Mouse (Mus musculus) forebrain, embryonic 11.5 days (tissue): ENCODE measurements around the gene Prg4. TPM values are rescaled to one million over a fixed set of nuclear protein-coding genes. Genes with fewer than 3 reads are reported as not detected.

Source experiments
- ATAC-seq: fragments of 200-750 bp; cut with Nextera tagmentation; replicated peaks from 2 replicates; pipeline ENCODE4 v1.8.0; 2017; ENCODE audit warnings: moderate TSS enrichment; ENCODE audit not compliant: low FRiP score
- DNase-seq: peaks from one replicate; pipeline ENCODE4 v3.0.0-alpha.2; 2017; ENCODE audit warnings: low spot score
- H3K27ac ChIP-seq: fragments of 300-500 bp; sonication (generic); 2 replicates; pipeline ENCODE4 v1.5.1; 2014; ENCODE audit warnings: low read depth, low read length
- H3K27me3 ChIP-seq: fragments of 300-500 bp; sonication (generic); 2 replicates; pipeline ENCODE4 v1.6.1; 2014; ENCODE audit warnings: mild to moderate bottlenecking, low read length, mixed read lengths; ENCODE audit not compliant: control insufficient read depth, insufficient read depth
- H3K36me3 ChIP-seq: fragments of 300-500 bp; sonication (generic); 2 replicates; pipeline ENCODE4 v1.6.1; 2014; ENCODE audit warnings: mild to moderate bottlenecking, low read length, moderate library complexity, mixed read lengths; ENCODE audit not compliant: control insufficient read depth, insufficient read depth
- H3K4me1 ChIP-seq: fragments of 300-500 bp; sonication (generic); replicated peaks from 2 replicates; pipeline ENCODE4 v1.6.1; 2014; ENCODE audit warnings: low read length, mixed read lengths; ENCODE audit not compliant: control insufficient read depth, insufficient read depth
- H3K4me2 ChIP-seq: fragments of 300-500 bp; sonication (generic); 2 replicates; pipeline ENCODE4 v1.6.1; 2014; ENCODE audit warnings: low read depth, mild to moderate bottlenecking, low read length, moderate library complexity, mixed read lengths; ENCODE audit not compliant: severe bottlenecking
- H3K4me3 ChIP-seq: fragments of 300-500 bp; sonication (generic); 2 replicates; pipeline ENCODE4 v1.5.1; 2014; ENCODE audit warnings: low read depth, low read length
- H3K9ac ChIP-seq: fragments of 300-500 bp; sonication (generic); 2 replicates; pipeline ENCODE4 v1.6.1; 2014; ENCODE audit warnings: low read length
- H3K9me3 ChIP-seq: fragments of 300-500 bp; sonication (generic); 2 replicates; pipeline ENCODE4 v1.6.1; 2016; ENCODE audit warnings: low read length, mixed read lengths; ENCODE audit not compliant: control insufficient read depth
- WGBS: fragments of 180-500 bp; shearing (Covaris S2); extraction: QIAGEN DNeasy Blood & Tissue Kit; methylation state at CpG from one replicate; pipeline ENCODE4 v1.1.7; 2014; 5-methylcytosine and 5-hydroxymethylcytosine counted together
- polyA plus RNA-seq: library from polyadenylated mRNA; unstranded; fragments of >200 nt; fragmentation: Nextera tagmentation; extraction: Ambion mirVana; gene quantifications from 2 replicates; pipeline ENCODE4 v1.2.1, GENCODE M21; 2014

Gene Prg4
- 0.55 and 0.73 TPM in 2 replicates for polyA plus RNA-seq

DNA sequence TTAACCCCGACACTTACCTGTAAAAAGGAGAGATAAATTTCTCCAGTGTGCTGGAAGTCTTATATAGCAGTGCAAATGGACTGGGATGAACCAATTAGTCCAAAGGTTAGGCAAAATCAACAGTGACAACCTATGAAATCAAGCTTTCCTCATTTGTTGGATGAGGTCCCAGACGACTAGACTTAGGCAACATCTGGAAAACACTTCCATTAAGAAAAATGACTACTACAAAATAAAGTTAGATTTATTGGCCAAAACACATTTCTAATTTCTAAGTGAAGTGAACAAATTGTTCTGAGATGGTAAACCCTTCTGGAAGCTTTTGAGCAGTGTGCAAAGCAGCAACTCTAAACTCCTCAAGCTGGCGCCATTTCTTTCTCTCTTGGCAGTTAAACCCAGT is at the start of gene Prg4:
Gene Prg4, minus strand, starts transcription at position 34 of the 400 bp plus-strand sequence.
- no peak for ATAC-seq
- Histone ChIP-seq H3K36me3 (no peaks in the 10 kb centered on the region), H3K9me3 (no peaks in the 10 kb centered on the region), H3K9ac (no peak within 1 kb of the TSS), H3K4me3 (no peak within 1 kb of the TSS), H3K4me1 (no peaks in the 10 kb centered on the region), H3K27me3 (no peaks in the 10 kb centered on the region), H3K4me2 (no peak within 1 kb of the TSS), H3K27ac (no peak within 1 kb of the TSS)
- 89% methylated on average over 3 of the region's 3 CpGs for WGBS
- DNase-seq = no peak

- no peak overlapping the region for H3K27ac ChIP-seq
- H3K27me3 ChIP-seq = no peaks in the 10 kb centered on the region
- H3K4me2 ChIP-seq = no peak overlapping the region
- no peak overlapping the region for H3K4me3 ChIP-seq
- ATAC-seq (no peak), DNase-seq (no peak)
- H3K4me1 ChIP-seq = no peaks in the 10 kb centered on the region
- H3K9me3 ChIP-seq = no peaks in the 10 kb centered on the region
- no peaks in the 10 kb centered on the region for H3K36me3 ChIP-seq
- WGBS = 91% methylated on average over 2 of the region's 2 CpGs
- H3K9ac ChIP-seq = no peak overlapping the region
Measured at GRCm38 (mm10) chr1:150513041-150513440, 47.1 kb upstream of the Prg4 start.

- no peak overlapping the region for H3K4me3 ChIP-seq
- H3K9me3 ChIP-seq = no peaks in the 10 kb centered on the region
- no peak overlapping the region for H3K27ac ChIP-seq
- 70% methylated on average over 2 of the region's 2 CpGs for WGBS
- no peak for DNase-seq
- no peak overlapping the region for H3K9ac ChIP-seq
- H3K4me1 ChIP-seq = no peaks in the 10 kb centered on the region
- no peaks in the 10 kb centered on the region for H3K27me3 ChIP-seq
- H3K4me2 ChIP-seq = no peak overlapping the region
- ATAC-seq = no peak
- no peaks in the 10 kb centered on the region for H3K36me3 ChIP-seq
Measured at GRCm38 (mm10) chr1:150505794-150506193, 39.8 kb upstream of the Prg4 start.

DNA sequence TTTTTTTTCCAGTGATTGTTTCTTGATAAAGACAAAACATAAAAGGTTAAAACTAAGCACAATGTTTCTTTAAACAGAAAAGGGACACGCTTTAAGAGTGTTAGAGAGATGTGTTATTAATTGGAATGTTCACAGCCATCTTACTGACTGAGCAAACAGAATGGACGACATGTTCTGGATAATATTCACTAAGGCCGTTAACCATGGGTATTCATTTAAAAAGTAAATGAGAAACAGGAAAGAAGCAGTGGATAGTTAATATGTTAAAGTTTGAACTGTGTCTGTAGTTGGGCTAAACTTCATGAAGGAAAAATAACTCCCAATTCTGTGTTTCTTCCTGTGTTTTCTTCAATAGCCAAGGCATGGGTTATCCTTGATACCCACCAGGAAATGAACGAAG is 37.4 kb upstream of the Prg4 start:
- Histone ChIP-seq H3K4me3 (no peak overlapping the region), H3K4me2 (no peak overlapping the region), H3K9me3 (no peaks in the 10 kb centered on the region), H3K27ac (no peak overlapping the region), H3K27me3 (no peaks in the 10 kb centered on the region), H3K9ac (no peak overlapping the region), H3K4me1 (no peaks in the 10 kb centered on the region), H3K36me3 (no peaks in the 10 kb centered on the region)
- ATAC-seq (no peak), DNase-seq (no peak)
- 90% methylated on average over 4 of the region's 4 CpGs for WGBS

DNA sequence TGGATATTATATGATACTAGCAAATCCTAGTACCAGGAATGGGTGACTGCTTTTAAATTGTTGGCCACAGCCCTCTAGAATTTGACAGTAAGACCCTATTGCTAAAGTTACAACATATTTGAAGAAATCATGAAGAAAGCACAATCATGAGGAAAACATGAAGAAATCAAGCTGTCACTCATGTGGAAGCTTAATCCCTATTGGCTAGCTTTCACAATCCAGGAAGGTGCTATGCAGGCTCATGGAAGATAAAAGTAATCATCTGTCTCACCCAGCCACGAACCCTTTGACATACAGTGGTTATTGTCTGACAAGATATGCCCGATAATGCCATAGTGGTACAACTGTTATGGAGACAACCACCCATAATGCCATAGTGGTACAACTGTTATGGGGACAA is 32.2 kb upstream of the Prg4 start:
- no peak overlapping the region for H3K4me3 ChIP-seq
- DNase-seq (no peak), ATAC-seq (no peak)
- H3K36me3 ChIP-seq = no peaks in the 10 kb centered on the region
- H3K27ac ChIP-seq = no peak overlapping the region
- H3K9me3 ChIP-seq = no peaks in the 10 kb centered on the region
- WGBS = 84% methylated on average over 2 of the region's 2 CpGs
- H3K27me3 ChIP-seq = no peaks in the 10 kb centered on the region
- no peak overlapping the region for H3K4me2 ChIP-seq
- H3K4me1 ChIP-seq = no peaks in the 10 kb centered on the region
- H3K9ac ChIP-seq = no peak overlapping the region

GRCm38 (mm10) chr1:150497690-150498089 is 31.7 kb upstream of the Prg4 start:
- 75% methylated on average over 2 of the region's 2 CpGs for WGBS
- no peak overlapping the region for H3K4me3 ChIP-seq
- ATAC-seq = no peak
- no peak overlapping the region for H3K9ac ChIP-seq
- H3K9me3 ChIP-seq = no peaks in the 10 kb centered on the region
- no peaks in the 10 kb centered on the region for H3K4me1 ChIP-seq
- no peak overlapping the region for H3K27ac ChIP-seq
- H3K36me3 ChIP-seq = no peaks in the 10 kb centered on the region
- H3K27me3 ChIP-seq = no peaks in the 10 kb centered on the region
- H3K4me2 ChIP-seq = no peak overlapping the region
- DNase-seq = no peak

DNA sequence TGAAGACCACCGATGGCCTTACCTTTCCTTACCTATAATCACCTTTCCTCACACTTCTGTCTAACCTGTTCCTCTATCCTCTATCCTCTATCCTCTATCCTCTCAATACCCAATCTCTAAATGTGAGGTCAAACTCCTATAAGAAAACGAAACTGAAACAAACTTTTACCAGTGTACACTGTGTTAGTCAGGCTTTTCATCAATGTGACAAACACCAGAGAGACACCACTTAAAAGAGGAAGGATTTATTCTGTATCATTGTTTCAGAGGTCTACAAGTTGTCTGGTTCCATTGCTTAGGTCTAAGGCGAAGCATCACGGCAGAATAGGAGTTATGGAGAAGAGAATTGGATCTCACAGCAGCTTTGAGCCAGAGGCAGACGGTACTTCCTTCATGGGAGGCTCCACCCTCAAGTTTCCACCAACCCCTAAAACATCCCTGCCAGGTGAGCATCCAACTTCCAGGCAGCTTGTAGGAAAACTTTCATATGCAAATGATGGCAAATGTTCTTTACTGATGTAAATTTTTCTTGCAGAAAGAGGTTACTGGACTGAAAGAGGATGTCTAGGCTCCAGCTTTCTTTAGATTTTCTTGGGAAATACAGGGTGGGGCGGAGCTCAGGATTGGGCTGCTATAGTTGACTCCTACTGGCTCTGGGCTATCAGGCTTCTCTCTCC is 30.8 kb upstream of the Prg4 start:
- Histone ChIP-seq H3K27me3 (no peaks in the 10 kb centered on the region), H3K9me3 (no peaks in the 10 kb centered on the region), H3K27ac (no peak overlapping the region), H3K4me1 (no peaks in the 10 kb centered on the region), H3K4me3 (no peak overlapping the region), H3K9ac (no peak overlapping the region), H3K4me2 (no peak overlapping the region), H3K36me3 (no peaks in the 10 kb centered on the region)
- DNase-seq (no peak), ATAC-seq (no peak)
- WGBS = 87% methylated on average over 6 of the region's 6 CpGs

GRCm38 (mm10) chr1:150489148-150489547 is 23.2 kb upstream of the Prg4 start:
- H3K4me2 ChIP-seq = no peak overlapping the region
- ATAC-seq = no peak
- DNase-seq = no peak

GRCm38 (mm10) chr1:150480674-150481073 is 14.7 kb upstream of the Prg4 start:
- no peaks in the 10 kb centered on the region for H3K27me3 ChIP-seq
- no peak overlapping the region for H3K27ac ChIP-seq
- WGBS = 69% methylated on average over 5 of the region's 5 CpGs
- no peak for ATAC-seq
- no peaks in the 10 kb centered on the region for H3K36me3 ChIP-seq
- no peaks in the 10 kb centered on the region for H3K4me1 ChIP-seq
- no peak overlapping the region for H3K4me2 ChIP-seq
- no peaks in the 10 kb centered on the region for H3K9me3 ChIP-seq
- no peak overlapping the region for H3K9ac ChIP-seq
- no peak for DNase-seq
- no peak overlapping the region for H3K4me3 ChIP-seq

More at GRCm38 (mm10) chr1:150489148-150489547, 23.2 kb upstream of the Prg4 start:
- H3K27me3 ChIP-seq = no peaks in the 10 kb centered on the region
- no peak overlapping the region for H3K27ac ChIP-seq
- H3K9ac ChIP-seq = no peak overlapping the region
- no peaks in the 10 kb centered on the region for H3K36me3 ChIP-seq
- H3K4me1 ChIP-seq = no peaks in the 10 kb centered on the region
- no peak overlapping the region for H3K4me3 ChIP-seq
- 91% methylated on average over 2 of the region's 2 CpGs for WGBS
- no peaks in the 10 kb centered on the region for H3K9me3 ChIP-seq
